Mouse (Mus musculus): ENCODE measurements around the gene Wdr41. TPM values are rescaled to one million over a fixed set of nuclear protein-coding genes. Genes with fewer than 3 reads are reported as not detected.

The Wdr41 gene
- polyA plus RNA-seq, 1 experiment from 2014 or later: 17.1 TPM

Other genes with a start within 250 kb of the Wdr41 start
- gene Tbca, start 187.4 kb upstream of the Wdr41 start, polyA plus RNA-seq (2016; fragmentation: Nextera tagmentation; extraction: Ambion mirVana): 289 and 292 TPM in 2 replicates
- 0.47 and 0.78 TPM in 2 replicates for gene Otp, start 100.7 kb upstream of the Wdr41 start, polyA plus RNA-seq (2016; fragmentation: Nextera tagmentation; extraction: Ambion mirVana)

Measured in embryonic facial prominence, embryonic 10.5 days (tissue).